Mouse (Mus musculus) neutrophil, adult 65 days (primary cell): ENCODE measurements around the gene Ces2c. TPM values are rescaled to one million over a fixed set of nuclear protein-coding genes. Genes with fewer than 3 reads are reported as not detected.

ENCODE experiments used
- total RNA-seq: library from RNA; stranded (reverse); gene quantifications from 2 replicates; pipeline ENCODE4 v1.2.4, GENCODE M21; 2023

Gene Ces2c
- total RNA-seq: not detected in 2 replicates

GRCm38 (mm10) chr8:104846831-104847230, at the start of gene Ces2c:
Gene Ces2c, plus strand, starts transcription at chr8:104847068.

GRCm38 (mm10) chr8:104831440-104831839, 15.4 kb upstream of the Ces2c start, which contains the start of gene Ces2b:
Gene Ces2b, plus strand, starts transcription at chr8:104831572.

Other genes with a start within 250 kb of the Ces2c start
- gene Cdh16, start 222.7 kb upstream of the Ces2c start, total RNA-seq: not detected in 2 replicates
- gene Rrad, start 215.7 kb upstream of the Ces2c start, total RNA-seq: 1.7 and 1.8 TPM in 2 replicates
- 8.8 and 11.4 TPM in 2 replicates for gene Ciao2b, start 205.1 kb upstream of the Ces2c start, total RNA-seq
- not detected in 2 replicates for gene Ces2a, start 113.1 kb upstream of the Ces2c start, total RNA-seq
- not detected in 2 replicates for gene Ces2b, start 15.5 kb upstream of the Ces2c start, total RNA-seq
- not detected in 2 replicates for gene Ces2e, start 79.2 kb downstream of the Ces2c start, total RNA-seq
- gene Ces2f, start 100.3 kb downstream of the Ces2c start, total RNA-seq: not detected in 2 replicates
- 2.3 and 2.5 TPM in 2 replicates for gene Ces2g, start 114.7 kb downstream of the Ces2c start, total RNA-seq
- gene Ces2h, start 153.8 kb downstream of the Ces2c start, total RNA-seq: not detected in 2 replicates
- not detected in 2 replicates for gene Ces3a, start 201.5 kb downstream of the Ces2c start, total RNA-seq
- not detected in 2 replicates for gene Ces3b, start 236.7 kb downstream of the Ces2c start, total RNA-seq